Mouse (Mus musculus): ENCODE measurements around the gene Dtnb. TPM values are rescaled to one million over a fixed set of nuclear protein-coding genes. Genes with fewer than 3 reads are reported as not detected.
A peak's percentile ranks its signal among the peaks of the same experiment; 100 is the strongest.
"Not testable (repeated sequence)": the region's sequence is repeated elsewhere in the genome, so short reads cannot be mapped to it uniquely, and the experiment has no call there.

Gene Dtnb
- total RNA-seq (2021), result 100 to 1,000 TPM; 127 to 129 TPM
- long read RNA-seq, experiment 1, partial matches to known transcripts, result 6 of 66 reads
- long read RNA-seq, experiment 1, other reads (novel, unspliced or antisense), result 58 of 66 reads
- long read RNA-seq, experiment 2, partial matches to known transcripts, result 13 of 114 reads
- long read RNA-seq, experiment 2, other reads (novel, unspliced or antisense), result 92 of 114 reads

DNA sequence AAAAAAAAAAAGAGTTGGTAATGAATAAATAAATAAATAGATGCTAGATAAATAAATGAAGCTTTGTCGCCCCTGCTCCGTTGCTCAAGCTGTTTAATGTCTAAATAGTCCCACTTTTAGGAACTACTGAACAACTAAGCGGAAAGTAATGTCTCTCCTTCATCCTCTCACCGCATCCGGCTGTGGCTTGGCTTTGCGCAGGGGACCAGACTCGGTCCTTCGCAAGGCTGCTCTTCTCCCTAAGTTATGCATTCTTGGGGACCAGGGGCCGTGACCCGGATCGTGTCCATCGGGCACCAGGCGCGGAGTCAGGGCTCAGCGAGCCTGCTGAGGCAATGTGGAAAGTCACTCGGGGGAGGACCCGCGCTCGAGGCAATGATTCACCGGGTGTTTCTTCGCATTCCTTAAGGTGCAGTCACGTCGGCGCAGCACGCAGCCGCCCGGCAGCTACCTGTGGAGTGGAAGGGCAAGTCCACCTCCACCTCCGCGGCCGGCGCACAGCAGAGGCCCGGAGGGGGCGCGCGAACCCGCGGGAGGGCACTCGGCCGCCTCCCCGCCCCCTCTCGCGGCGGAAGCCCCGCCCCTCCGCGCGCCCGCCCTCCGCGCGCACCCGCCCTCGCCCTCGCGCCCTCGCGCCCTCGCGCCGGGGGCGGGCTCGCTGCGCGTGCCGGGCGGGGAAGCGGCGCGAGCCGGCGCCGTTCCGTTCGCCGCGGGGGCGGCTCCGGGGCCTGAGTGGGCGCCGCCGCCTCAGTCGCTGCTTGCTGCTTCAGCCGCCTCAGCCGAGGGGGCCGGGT is at the start of gene Dtnb:
Dtnb (plus strand) TSS at position 595 of the 794 bp plus-strand sequence.
- Histone ChIP-seq H3K4me3 (peak within 1 kb of the TSS; percentile 87), H3K27ac (peak within 1 kb of the TSS; percentile 99)
- DNase-seq (ENCODE audit: low spot score in 2 of 2), result peak; percentile 45 to 59
- TF ChIP-seq CTCF (conservative IDR thresholded peaks at IDR 0.05), result peak; percentile 38

DNA sequence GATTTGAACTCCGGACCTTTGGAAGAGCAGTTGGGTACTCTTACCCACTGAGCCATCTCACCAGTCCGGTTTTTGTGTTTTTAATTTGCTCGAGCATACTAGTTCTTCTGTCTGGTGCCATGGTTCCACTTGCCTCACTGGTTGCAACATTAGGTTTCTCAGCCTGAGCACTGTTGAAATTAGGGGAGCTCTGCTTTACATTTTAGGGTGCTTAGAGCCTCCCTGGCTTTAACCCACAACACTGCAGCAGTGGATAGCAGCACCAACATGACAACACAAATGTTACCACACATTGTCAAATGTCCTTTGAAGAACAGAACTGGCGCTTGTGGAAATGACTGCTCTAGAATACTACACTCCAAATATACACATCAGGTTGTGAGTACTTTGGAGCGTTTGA is 46.6 kb upstream of the Dtnb start:
- DNase-seq (ENCODE audit: low spot score in 2 of 2), result no peak
- Histone ChIP-seq H3K4me3 (no peak overlapping the region), H3K27ac (no peak overlapping the region)
- no peak for TF ChIP-seq CTCF (conservative IDR thresholded peaks at IDR 0.05)

DNA sequence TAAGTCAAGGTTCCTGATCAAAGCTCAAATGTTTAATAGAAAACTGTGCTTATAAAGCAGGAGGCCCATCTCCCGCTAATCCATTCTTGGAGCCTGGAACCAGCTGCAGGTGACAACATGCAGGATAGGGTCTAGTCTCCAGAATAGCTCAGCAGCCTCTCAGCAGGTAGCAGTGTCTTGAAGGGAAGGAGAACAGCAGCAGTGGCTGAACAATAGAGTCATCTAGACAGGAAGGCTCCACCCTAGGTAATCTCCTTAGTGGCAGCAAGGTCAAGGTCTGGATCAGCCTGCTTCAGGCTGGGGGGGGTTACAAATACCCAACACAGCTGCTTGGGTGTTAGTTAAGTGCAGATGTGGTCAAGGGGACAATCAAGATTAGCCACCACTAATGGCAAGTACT is 36.7 kb upstream of the Dtnb start:
- H3K4me3 ChIP-seq, H3K27ac ChIP-seq: not testable (repeated sequence)

DNA sequence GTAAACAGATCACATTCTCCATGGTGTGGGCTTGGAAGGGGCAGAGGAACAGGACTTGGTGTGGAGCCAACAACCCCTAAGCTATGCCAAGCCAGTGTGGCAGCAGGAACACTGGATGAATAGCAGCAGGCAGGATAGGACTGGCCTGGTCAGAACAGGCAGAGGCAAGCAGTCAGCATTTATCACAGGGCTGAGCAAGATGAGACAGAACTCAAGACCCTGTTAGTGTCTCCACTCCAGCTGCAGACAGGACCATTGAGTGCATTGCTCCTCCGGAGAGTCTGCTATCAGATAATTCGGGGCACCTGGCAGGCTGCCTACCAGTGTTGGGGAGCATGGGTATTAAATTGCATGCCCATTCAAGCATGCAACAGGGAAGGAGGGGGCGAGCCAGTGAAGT is 34.6 kb upstream of the Dtnb start:
- no peak overlapping the region for H3K4me3 ChIP-seq
- no peak for DNase-seq (ENCODE audit: low spot score in 2 of 2)
- no peak overlapping the region for H3K27ac ChIP-seq
- no peak for TF ChIP-seq CTCF (conservative IDR thresholded peaks at IDR 0.05)

More for the DNA sequence above, 36.7 kb upstream of the Dtnb start:
- DNase-seq (ENCODE audit: low spot score in 2 of 2), result not testable (repeated sequence)

DNA sequence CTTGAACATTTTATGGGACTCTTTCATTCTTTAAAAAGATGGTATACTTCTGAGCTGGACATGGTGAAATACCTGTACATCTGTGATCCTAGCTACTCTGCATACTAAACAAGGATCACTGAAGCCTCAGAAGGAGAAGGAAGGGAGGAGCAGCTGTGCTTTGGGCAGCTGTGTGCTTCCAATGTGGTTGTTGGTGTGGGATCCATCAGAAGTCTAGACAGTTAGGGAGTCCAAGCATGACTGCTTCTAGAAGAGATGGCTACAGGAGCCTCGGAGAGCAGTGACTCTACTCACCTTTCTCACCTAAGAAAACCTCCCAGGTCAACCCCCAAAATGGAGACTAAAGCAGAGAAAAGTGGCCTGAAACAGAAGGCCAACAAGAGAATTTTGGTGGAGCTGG is 34.1 kb upstream of the Dtnb start:
- no peak for TF ChIP-seq CTCF (conservative IDR thresholded peaks at IDR 0.05)
- no peak for DNase-seq (ENCODE audit: low spot score in 2 of 2)
- Histone ChIP-seq H3K4me3 (no peak overlapping the region), H3K27ac (no peak overlapping the region)

DNA sequence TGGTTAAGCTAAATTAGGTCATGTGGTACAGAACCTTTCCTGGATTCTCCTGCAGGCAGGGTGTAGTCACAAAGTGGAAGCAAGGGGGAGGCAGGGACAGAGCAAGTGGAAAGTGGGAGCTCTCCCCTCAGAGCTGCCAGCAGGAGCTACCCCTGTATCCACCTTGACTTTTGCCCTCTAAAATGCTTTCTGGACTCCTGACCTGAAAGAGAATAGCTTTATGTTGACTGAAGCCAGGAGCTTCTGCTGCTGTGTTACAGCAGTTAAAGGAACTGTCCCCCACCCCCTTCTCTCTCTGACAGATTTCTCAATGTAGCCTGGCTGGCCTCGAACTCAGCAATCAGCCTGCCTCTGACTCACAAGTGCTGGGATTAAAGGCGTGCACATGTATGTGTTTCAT is 32.6 kb upstream of the Dtnb start:
- no peak overlapping the region for H3K27ac ChIP-seq
- no peak for DNase-seq (ENCODE audit: low spot score in 2 of 2)
- no peak overlapping the region for H3K4me3 ChIP-seq
- no peak for TF ChIP-seq CTCF (conservative IDR thresholded peaks at IDR 0.05)

DNA sequence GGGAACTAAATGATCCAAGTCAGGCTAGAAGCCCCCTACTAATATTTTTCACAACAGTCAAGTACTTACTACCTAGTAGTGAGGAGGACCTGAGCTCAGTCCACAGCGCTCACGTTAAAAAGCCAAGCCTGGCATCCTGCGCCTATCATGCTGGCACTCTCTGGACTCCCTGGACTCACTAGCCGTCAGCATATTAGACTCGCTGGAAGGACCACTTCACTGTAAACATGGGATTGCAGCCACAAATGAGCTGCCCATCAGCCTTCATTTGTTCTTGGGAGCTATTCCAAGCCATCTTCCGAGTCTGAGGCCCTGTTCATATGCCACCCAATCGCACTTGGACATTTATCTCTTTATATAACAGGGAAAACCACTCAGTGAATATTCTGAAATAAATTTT is 31.3 kb upstream of the Dtnb start:
- no peak overlapping the region for H3K27ac ChIP-seq
- DNase-seq (ENCODE audit: low spot score in 2 of 2), result no peak
- no peak overlapping the region for H3K4me3 ChIP-seq
- no peak for TF ChIP-seq CTCF (conservative IDR thresholded peaks at IDR 0.05)

DNA sequence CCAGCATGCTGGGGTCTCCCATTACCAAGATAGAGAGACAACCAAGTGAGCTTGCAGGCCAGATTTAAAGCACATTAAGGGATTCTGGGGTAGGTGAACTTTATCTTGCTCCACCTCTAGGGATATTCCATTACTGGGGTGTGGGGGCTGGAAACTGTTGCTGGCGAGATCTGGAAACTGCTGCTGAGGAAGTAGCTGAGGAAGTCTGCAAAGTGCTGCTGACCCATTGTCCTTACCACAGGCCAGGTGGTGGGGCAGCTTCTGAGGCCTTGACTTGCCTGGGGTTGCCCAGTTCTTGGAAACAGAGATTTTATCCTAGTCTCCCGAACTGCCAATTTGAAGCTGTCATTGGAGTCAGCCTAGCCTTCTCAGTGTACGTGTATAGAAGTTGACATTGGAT is 26.7 kb upstream of the Dtnb start:
- Histone ChIP-seq H3K27ac (no peak overlapping the region), H3K4me3 (no peak overlapping the region)
- DNase-seq (ENCODE audit: low spot score in 2 of 2), result no peak
- no peak for TF ChIP-seq CTCF (conservative IDR thresholded peaks at IDR 0.05)

DNA sequence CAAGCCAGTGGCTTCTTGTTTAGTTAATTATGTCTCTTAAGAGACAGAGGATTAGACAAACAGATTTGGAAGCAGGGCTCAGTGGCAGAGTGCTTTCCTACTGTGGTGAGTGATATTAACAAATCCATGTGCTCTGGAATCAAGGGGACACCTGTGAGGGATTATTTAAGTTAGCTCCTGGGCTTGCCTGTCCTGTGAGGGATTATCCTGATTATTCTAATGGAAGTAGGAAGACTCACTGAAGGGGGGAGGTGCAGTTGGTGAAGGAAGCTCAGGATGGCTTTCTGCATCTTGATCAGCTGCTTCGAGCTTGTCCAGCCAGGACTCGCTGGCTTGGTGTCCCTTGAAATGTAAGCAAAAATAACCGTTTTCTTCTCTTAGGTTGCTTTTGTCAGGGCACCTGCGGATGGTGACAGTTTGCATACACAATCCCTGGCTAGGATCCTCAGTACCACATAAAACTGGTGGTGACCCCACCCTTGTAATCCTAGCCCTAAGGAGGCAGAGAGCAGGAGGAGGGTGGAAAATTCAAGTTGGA is 26.0 kb upstream of the Dtnb start:
- DNase-seq (ENCODE audit: low spot score in 2 of 2), result no peak
- H3K27ac ChIP-seq, result no peak overlapping the region
- no peak for TF ChIP-seq CTCF (conservative IDR thresholded peaks at IDR 0.05)
- H3K4me3 ChIP-seq, result no peak overlapping the region

DNA sequence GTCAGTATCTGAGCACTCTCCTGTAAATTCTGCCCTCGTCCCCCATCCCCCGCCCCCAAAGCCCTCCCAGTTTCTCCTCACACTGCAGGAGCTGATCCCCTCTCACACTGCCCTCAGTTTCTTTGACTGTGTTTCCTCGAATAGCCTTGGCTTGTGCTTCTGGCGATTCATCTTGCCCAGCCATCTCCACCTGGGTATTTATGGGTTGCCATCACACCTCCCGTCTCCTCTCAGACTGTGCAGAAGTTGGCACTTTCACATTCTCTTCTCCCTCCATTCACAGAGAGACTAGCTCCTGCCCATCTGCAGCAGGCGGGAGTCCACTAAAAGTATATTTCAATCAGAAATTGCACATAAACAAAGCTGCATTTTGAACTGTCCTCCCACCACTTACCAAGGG is 25.4 kb upstream of the Dtnb start:
- no peak for TF ChIP-seq CTCF (conservative IDR thresholded peaks at IDR 0.05)
- Histone ChIP-seq H3K4me3 (no peak overlapping the region), H3K27ac (no peak overlapping the region)
- no peak for DNase-seq (ENCODE audit: low spot score in 2 of 2)

DNA sequence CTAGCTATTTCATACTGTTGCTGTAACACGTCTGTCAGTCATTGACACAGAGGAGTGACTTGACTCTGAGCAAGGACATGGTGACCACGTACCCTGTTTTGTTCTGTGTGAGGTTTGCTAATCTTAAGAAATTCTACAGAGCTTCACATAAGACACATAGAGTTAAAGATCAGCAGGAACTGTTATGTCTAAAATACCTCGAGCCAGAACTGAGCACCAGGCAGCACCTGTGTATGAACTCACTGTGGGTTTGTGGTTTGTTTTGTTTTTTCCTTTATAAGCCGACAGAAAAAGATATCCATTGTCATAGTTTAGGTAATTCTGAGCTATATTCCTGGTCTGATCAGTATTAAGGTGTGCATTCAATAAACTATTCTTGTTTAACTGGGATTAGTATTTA is 24.7 kb upstream of the Dtnb start:
- no peak for TF ChIP-seq CTCF (conservative IDR thresholded peaks at IDR 0.05)
- Histone ChIP-seq H3K4me3 (no peak overlapping the region), H3K27ac (no peak overlapping the region)
- no peak for DNase-seq (ENCODE audit: low spot score in 2 of 2)

DNA sequence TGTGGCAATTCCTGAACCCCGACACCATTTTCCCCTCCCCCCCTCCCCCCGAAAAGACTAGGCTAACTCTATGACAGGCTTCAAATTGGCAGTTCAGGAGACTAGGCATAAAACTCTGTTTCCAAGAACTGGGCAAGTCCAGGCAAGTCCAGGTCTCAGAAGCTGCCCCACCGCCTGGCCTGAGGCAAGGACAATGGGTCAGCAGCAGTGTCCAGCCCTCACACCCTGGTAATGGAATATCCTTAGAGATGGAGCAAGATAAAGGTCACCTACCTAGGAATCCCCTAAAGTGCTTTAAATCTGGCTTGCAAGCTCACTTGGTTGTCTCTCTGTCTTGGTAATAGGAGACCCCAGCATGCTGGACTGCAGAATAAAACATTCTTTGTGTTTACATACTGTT is 24.3 kb upstream of the Dtnb start:
- no peak for DNase-seq (ENCODE audit: low spot score in 2 of 2)
- H3K27ac ChIP-seq, result peak overlapping the region; percentile 64; the same call in 1 of the 2 replicates
- no peak for TF ChIP-seq CTCF (conservative IDR thresholded peaks at IDR 0.05)

DNA sequence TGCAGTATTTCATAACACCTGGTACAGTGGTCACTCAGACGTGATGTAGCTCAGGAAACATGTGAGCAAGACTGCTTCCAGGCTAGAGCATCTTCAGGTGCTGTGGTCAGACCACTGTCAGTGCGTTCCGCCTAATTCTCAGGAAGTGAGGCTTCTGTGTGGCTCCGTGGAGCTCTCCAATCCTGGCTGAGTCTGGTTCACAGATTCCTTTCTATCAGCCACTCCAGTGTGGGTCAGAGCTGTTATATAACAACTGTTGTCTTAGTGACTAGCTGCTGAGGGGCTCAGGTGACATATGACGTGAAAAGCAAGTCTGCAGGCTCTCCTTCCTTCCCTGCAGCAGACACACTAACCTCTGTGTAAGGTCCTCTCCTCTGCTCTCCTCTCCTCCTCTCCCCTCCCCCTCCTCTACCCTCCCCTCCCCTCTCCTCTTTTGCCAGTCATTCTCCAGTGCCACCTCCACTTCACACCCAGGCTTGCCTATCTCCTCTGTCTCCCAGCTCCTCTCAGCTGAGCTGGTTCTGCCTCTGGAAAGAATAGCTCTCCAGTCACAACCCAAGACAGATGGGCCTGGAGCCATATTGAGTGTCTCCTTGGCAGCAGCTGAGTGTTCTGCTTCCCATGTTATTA is 23.5 kb upstream of the Dtnb start:
- TF ChIP-seq CTCF (conservative IDR thresholded peaks at IDR 0.05), result no peak
- DNase-seq (ENCODE audit: low spot score in 2 of 2), result peak; percentile 52 to 61
- Histone ChIP-seq H3K27ac (peak overlapping the region; percentile 64), H3K4me3 (no peak overlapping the region)

More for the DNA sequence above, 24.3 kb upstream of the Dtnb start:
- no peak overlapping the region for H3K4me3 ChIP-seq
